Mouse (Mus musculus): ENCODE data around the gene Papss1.
"Not testable (repeated sequence)": the region's sequence is repeated elsewhere in the genome, so short reads cannot be mapped to it uniquely, and the experiment has no call there.

Papss1 gene

GRCm38 (mm10) chr3:131564430-131565256, at the start of gene Papss1:
TSS of gene Papss1 (plus strand) at chr3:131564768.
- peak; percentile 100 for DNase-seq

GRCm38 (mm10) chr3:131516332-131516999, 48.1 kb upstream of the Papss1 start:
- DNase-seq: no peak

GRCm38 (mm10) chr3:131517756-131518155, 46.8 kb upstream of the Papss1 start:
- DNase-seq: no peak

GRCm38 (mm10) chr3:131521206-131521605, 43.4 kb upstream of the Papss1 start:
- DNase-seq: no peak

- DNase-seq: no peak
Measured at GRCm38 (mm10) chr3:131522243-131522642, 42.3 kb upstream of the Papss1 start.

GRCm38 (mm10) chr3:131523749-131524148, 40.8 kb upstream of the Papss1 start:
- DNase-seq: no peak

GRCm38 (mm10) chr3:131524210-131524609, 40.4 kb upstream of the Papss1 start:
- no peak for DNase-seq

- peak; percentile 16 for DNase-seq
Measured at GRCm38 (mm10) chr3:131524779-131525178, 39.8 kb upstream of the Papss1 start.

GRCm38 (mm10) chr3:131525229-131525628, 39.3 kb upstream of the Papss1 start:
- DNase-seq: no peak

GRCm38 (mm10) chr3:131541244-131541942, 23.2 kb upstream of the Papss1 start:
- no peak for DNase-seq

- not testable (repeated sequence) for DNase-seq
Measured at GRCm38 (mm10) chr3:131547562-131547961, 17.0 kb upstream of the Papss1 start.

GRCm38 (mm10) chr3:131550046-131550445, 14.5 kb upstream of the Papss1 start:
- DNase-seq: no peak

GRCm38 (mm10) chr3:131552349-131553254, 12.0 kb upstream of the Papss1 start:
- DNase-seq: no peak

- no peak for DNase-seq
Measured at GRCm38 (mm10) chr3:131555771-131556170, 8.8 kb upstream of the Papss1 start.

- DNase-seq: no peak
Measured at GRCm38 (mm10) chr3:131561591-131561990, 3.0 kb upstream of the Papss1 start.

- DNase-seq: peak; percentile 57
Measured at GRCm38 (mm10) chr3:131565257-131565610, 666 bp downstream of the Papss1 start.

- no peak for DNase-seq
Measured at GRCm38 (mm10) chr3:131566281-131566680, 1.7 kb downstream of the Papss1 start.

- no peak for DNase-seq
Measured at GRCm38 (mm10) chr3:131570506-131570905, 5.9 kb downstream of the Papss1 start.

GRCm38 (mm10) chr3:131573555-131573954, 9.0 kb downstream of the Papss1 start:
- DNase-seq: no peak

GRCm38 (mm10) chr3:131578434-131579104, 14.0 kb downstream of the Papss1 start:
- no peak for DNase-seq

- DNase-seq: no peak
Measured at GRCm38 (mm10) chr3:131580040-131580439, 15.5 kb downstream of the Papss1 start.

GRCm38 (mm10) chr3:131581096-131581495, 16.5 kb downstream of the Papss1 start:
- no peak for DNase-seq

Measured in cerebellum, adult 9-11 months (tissue).